8 mouse cellular contexts compared by ENCODE assay signal in the genomic region with DNA sequence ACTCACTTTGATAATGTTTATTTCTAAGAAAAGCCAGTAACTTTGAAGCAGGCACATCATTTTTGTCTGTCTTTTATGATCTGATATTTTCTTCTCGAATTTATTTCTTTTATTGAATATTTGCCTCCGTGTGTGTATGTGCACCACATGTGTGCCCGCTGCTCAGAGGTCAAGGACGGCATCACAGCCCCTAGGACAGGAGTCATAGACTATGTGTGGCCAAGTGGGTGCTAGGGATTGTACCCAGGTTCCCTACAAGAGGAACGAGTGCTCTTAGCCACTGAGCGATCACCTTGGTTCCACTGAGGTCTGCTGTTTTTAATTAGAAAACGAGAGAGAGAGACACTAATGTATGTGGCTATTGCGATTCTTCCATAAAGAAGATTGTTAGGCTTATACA.
"Had no signal": no experiment of that assay in that cellular context is flagged by ENCODE, and none has a peak within 500 bp of the region (broad histone marks: within the 10 kb centered on the region; RNA-seq: fewer than 3 reads in every experiment).

No protein-coding gene starts in this region.

- H3K27ac ChIP-seq: intestine, embryonic 15.5 days; left cerebral cortex, adult 2 months; liver, embryonic 15.5 days; neural tube, embryonic 13.5 days had no signal

- DNase-seq: lung, postnatal 36 days; right cerebral cortex, adult 18-20 months; thymus, postnatal 36 days had no signal

- H3K27me3 ChIP-seq: intestine, embryonic 15.5 days; liver, embryonic 15.5 days; neural tube, embryonic 13.5 days had no signal

- H3K36me3 ChIP-seq: intestine, embryonic 15.5 days; limb, embryonic 10.5 days; liver, embryonic 15.5 days had no signal

- H3K9me3 ChIP-seq: intestine, embryonic 15.5 days; limb, embryonic 10.5 days; liver, embryonic 15.5 days; neural tube, embryonic 13.5 days had no signal

- H3K4me1 ChIP-seq: intestine, embryonic 15.5 days; limb, embryonic 10.5 days; neural tube, embryonic 13.5 days had no signal

- H3K9ac ChIP-seq: liver, embryonic 15.5 days had no signal
